Mouse (Mus musculus) B cell, adult 2 months (primary cell): ENCODE measurements around the gene Nabp1.
A peak's percentile ranks its signal among the peaks of the same experiment; 100 is the strongest.
"Not testable (repeated sequence)": the region's sequence is repeated elsewhere in the genome, so short reads cannot be mapped to it uniquely, and the experiment has no call there.

ENCODE experiments used
- DNase-seq, 2 experiments: peaks; one replicate each; pipeline ENCODE4 v3.0.0; 2022

Nabp1 gene

DNA sequence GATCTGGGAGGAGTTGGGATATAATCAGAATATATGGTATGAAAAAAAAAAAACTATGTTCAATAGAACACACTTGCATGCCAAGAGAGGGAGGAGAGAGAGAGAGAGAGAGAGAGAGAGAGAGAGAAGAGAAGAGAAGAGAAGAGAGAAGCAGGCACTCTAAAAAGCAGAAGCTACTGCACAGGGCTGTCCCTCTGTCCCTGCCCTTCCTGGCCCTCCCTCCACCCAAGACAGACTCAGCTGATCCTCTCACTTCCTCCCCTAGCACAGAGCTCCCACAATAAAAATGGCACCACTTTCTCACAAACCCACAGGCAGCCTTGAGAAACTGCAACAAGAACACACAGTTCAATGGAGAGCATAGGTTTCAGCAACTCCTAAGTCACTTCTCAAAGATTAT, 2.2 kb upstream of the Nabp1 start:
- peak; percentile 68 to 75 for DNase-seq

DNA sequence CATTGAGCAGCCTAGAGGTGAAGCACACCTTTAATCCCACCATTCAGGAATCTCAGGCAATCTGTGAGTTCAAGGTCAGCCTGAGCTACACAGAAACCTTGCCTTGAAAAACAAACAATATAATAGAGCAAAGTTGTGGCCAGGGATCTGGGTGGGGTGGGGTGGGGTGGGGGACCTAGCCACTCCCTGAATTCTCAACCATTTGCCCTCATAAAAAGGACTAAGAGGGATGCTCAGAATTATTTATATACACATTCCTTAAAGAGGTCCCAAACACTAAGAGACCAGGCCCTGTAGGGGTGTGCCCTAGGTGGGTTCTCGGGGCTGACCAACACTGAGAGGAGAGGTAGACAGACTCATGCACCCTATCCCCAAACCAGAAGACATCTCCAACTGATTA, 1.5 kb upstream of the Nabp1 start:
- no peak for DNase-seq

GRCm38 (mm10) chr1:51479027-51479329, 753 bp upstream of the Nabp1 start:
- DNase-seq = no peak

DNA sequence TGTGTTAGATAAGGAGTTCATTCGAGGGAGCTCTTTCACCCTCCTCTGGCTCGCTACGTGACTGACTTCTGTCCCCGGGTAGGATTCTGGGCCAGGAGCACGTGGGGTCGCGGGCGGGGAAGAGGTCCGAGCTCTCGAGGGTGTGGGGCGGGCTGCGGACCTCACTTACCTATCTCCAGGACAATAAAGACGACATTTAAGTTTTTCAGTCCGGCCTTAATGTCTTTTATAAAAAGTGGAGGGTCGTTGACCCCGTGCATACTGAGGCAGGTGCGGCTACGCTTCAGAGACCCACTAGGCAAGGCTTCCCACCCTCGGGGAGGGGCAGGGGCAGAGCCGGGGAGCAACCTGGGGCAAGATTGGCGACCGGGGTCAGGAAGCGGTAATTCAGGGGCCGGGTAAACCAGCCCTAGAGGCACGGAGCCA, 556 bp downstream of the Nabp1 start:
- DNase-seq = peak; percentile 62 to 68

DNA sequence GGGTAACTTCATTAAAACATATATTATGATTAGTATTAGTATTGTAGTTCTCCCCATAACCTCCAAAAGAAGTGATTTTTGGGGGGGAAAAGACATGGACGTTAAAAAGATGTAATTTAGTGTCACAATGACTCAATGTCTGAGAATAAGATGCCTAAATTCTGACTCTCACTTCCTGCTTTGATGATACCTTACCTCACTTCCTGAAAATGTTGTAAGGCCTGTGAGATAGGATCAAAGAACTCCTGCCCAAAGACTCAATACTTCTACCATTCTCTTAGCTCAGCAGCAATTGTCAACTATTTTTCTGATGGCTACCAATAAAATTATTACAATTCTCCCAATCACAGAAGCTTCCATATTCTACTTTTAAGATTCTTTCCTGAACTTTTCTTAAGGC, 1.8 kb downstream of the Nabp1 start:
- DNase-seq = no peak

GRCm38 (mm10) chr1:51468077-51468476, 10.1 kb downstream of the Nabp1 start:
- no peak for DNase-seq

DNA sequence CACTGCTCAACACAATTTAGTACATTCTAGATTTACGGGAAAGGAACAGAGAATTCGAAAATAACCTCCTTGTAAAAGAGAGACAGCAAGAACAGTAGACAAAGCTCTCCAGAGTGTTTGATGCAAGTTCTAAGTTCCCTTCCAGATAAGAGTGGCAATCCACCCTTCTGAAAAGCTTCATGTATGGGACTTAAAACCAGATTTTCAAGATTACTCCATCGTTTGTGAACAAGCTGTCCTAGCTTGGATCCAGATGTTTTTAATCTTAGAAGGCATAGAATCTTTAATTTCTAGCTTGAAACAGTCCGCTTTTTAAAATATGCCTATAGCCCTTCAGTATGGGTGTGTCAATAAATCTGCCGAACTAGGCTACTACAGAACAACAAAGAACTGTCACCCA, 11.0 kb downstream of the Nabp1 start:
- DNase-seq = no peak

GRCm38 (mm10) chr1:51466385-51466784, 11.8 kb downstream of the Nabp1 start:
- peak in 1 of 2 experiments; percentile 32 for DNase-seq

- DNase-seq = no peak
Observed at GRCm38 (mm10) chr1:51465285-51465684, 12.9 kb downstream of the Nabp1 start.

DNA sequence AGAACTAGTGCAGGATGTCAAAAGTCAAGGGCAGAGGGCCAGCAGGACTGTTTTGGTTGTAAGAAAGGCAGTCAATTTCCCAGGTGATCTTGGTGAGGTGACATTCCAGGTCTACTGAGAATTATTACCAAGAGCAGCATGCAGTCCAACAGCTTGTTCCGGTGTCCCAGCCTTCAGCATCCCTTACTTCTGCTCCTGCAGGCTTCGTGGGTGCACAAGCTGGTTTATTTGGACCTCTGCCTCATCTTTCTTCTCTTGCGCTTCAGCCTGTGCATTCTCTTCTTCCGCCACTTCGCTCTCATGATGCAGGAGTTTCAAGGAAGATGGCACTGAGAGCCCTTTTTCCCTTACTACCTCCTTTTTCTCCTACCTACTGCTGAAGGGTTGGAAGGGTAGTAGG, 15.2 kb downstream of the Nabp1 start:
- DNase-seq = no peak

- peak; percentile 70 to 71 for DNase-seq
Observed at GRCm38 (mm10) chr1:51458731-51459450, 19.3 kb downstream of the Nabp1 start.

DNA sequence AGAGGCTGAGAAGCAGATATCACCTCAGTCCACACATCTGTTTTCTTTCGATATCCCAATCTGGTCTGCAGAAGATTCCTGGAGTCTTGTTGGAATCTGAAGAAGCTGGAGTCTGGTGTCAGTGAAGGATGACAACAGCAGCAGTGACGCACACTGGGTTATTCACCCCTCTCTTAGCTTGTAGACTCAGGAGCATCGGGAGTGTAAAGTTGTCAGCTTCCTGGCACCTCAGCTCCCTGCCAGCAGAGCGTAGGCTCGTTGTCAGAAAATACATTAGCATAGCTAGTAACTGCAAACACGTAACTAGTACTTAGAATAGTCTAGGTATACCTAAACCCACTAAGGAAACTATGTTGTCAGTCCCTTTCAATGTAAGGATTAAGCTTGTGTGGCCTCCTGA, 20.1 kb downstream of the Nabp1 start:
- no peak for DNase-seq

DNA sequence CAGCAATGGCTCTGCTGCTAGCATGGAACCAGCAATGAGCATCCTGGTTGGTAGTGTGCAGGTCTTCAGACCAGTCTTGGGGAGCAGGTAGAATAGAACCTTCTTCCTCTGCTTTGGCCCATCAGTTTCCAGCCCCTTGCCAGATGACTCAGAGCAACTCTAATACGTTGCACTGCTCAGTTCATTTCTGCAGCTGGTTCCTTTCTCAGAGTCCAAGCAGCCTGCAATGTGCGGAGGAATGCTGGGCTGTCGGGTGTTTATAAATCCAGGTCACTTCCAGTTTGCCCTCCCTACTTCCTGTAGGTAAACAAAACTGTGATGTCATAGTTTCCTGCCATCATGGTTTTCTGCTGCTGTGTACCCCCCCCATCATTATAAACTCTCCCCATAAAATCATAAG, 21.0 kb downstream of the Nabp1 start:
- DNase-seq = no peak

- DNase-seq = no peak
Observed at GRCm38 (mm10) chr1:51448789-51449188, 29.4 kb downstream of the Nabp1 start.

DNA sequence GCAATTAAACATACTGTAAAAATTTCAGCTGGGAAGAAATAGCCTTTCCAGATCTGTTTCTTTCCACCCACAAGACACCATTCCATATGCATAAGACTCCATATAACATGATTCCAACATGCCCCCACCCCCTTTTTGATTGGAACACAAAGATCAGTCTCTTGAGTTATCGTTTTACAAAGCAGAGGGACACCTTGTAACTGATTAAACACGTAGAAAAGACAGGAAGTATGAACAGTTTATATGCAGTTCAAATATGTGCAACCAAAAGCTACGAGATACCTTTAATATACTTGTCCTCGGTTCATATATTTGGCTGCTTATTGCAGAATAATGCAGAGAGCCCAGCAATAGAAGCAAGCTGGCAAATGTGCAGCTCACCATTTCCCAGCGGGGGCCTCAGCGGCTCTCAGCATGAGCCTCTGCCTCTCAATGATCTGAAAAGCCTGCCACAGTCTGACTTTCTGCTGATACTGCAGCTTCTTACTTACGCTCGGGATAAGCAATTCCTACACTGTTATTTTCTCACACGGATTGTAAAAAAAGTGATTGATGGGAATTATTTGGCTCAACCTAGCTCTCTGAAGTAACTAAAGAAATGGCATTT, 32.3 kb downstream of the Nabp1 start:
- no peak for DNase-seq

DNA sequence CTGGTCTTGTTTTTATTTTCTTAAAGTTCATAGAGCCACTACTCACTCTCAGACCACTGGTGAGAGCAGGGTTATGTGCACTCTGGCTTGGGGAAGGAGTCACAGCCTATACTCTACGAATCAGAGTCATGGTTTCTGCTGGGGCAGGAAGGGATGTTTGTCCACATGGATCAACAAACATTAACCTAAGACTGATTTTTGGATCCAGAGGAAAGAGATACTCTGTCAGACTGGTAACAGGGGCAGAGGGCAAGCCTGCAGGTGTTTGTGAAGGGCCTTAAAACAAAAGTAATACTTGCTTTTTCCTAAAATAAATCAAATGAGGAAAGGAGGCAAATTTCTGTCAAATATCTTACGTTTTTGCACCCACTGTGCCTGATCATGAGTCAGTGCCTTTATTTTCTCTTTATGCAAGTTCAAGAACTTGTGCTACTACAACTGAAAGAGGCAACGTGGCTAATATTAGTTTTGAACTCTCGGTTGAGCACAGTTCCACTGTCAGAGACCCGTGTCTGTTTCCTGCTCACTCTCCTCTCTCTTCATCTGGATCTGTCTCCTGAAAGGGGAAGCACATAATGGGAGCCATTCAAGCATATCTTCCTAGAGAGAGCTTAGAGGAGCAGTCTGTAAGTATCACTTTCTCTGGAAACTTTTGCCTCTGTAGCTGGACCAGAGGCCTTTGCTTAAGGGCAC, 32.9 kb downstream of the Nabp1 start:
- no peak for DNase-seq

DNA sequence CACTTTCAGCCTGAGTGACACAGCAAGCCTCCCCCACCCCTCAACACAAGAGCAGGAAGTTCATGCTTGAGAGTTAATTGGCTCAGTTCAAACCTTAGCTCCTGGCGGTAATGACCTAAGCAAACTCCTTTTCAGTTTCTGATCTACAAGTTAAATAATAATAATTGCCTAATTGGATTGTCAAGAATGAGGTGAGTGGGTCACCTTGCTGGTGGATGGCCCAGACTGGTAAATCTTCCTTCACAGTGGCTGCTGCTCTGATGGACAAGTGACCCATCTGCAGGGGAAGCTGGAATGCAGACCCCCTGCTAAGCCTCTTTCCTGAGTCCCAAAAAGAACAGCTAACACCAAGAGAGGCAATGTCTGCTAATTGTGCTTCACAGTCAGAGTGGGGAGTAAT, 48.5 kb downstream of the Nabp1 start:
- no peak for DNase-seq

DNA sequence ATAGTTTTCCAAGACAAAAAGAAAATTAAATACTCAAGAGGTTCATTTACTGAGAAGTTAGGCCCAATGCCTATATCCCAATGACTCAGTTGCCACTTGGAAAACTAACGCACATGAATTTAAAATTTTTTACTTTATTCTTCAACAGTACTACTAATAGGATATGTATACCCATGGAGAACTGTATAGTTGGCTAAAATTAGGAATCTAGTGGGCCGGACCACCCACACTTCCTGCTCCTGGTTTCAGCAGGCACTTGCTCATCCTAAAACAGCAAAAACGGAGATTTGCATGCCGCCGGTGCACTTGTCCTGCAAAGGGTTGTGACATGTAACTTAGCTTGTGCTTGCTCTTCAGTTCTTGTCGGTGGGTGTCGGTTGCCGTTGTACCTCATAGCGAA, 51.9 kb downstream of the Nabp1 start:
- DNase-seq = no peak

GRCm38 (mm10) chr1:51421029-51421428, 57.2 kb downstream of the Nabp1 start:
- not testable (repeated sequence) for DNase-seq

- no peak for DNase-seq
Observed at GRCm38 (mm10) chr1:51418753-51419152, 59.5 kb downstream of the Nabp1 start.
